Mouse (Mus musculus) neural tube, embryonic 11.5 days (tissue): Measurements from ENCODE around the gene Zp1. TPM values are rescaled to one million over a fixed set of nuclear protein-coding genes. Genes with fewer than 3 reads are reported as not detected.
A peak's percentile ranks its signal among the peaks of the same experiment; 100 is the strongest.

Source experiments
- ATAC-seq: fragments of 200-750 bp; cut with Nextera tagmentation; 2 replicates; pipeline ENCODE4 v1.8.0; 2017; ENCODE audit warnings: moderate number of reproducible peaks, mild to moderate bottlenecking, moderate TSS enrichment, moderate library complexity; ENCODE audit not compliant: insufficient read depth, low FRiP score, low TSS enrichment
- DNase-seq: peaks from one replicate; pipeline ENCODE4 v3.0.0-alpha.2; 2015; ENCODE audit warnings: low spot score
- H3K27ac ChIP-seq: fragments of 300-500 bp; sonication (generic); 2 replicates; pipeline ENCODE4 v1.5.1; 2014; ENCODE audit warnings: low read depth, mild to moderate bottlenecking, low read length
- H3K27me3 ChIP-seq: fragments of 300-500 bp; sonication (generic); 2 replicates; pipeline ENCODE4 v1.6.1; 2014; ENCODE audit warnings: mild to moderate bottlenecking, low read length, mixed read lengths; ENCODE audit not compliant: control insufficient read depth, insufficient read depth
- H3K36me3 ChIP-seq: fragments of 300-500 bp; sonication (generic); 2 replicates; pipeline ENCODE4 v1.6.1; 2014; ENCODE audit warnings: mild to moderate bottlenecking, low read length, moderate library complexity, mixed read lengths; ENCODE audit not compliant: control insufficient read depth, insufficient read depth
- H3K4me1 ChIP-seq: fragments of 300-500 bp; sonication (generic); 2 replicates; pipeline ENCODE4 v1.6.1; 2014; ENCODE audit warnings: low read length, mixed read lengths; ENCODE audit not compliant: control insufficient read depth, insufficient read depth
- H3K4me2 ChIP-seq: fragments of 300-500 bp; sonication (generic); 2 replicates; pipeline ENCODE4 v1.6.1; 2014; ENCODE audit warnings: low read depth, mild to moderate bottlenecking, moderate library complexity
- H3K4me3 ChIP-seq: fragments of 300-500 bp; sonication (generic); 2 replicates; pipeline ENCODE4 v1.5.1; 2014; ENCODE audit warnings: low read depth, low read length
- H3K9ac ChIP-seq: fragments of 300-500 bp; sonication (generic); 2 replicates; pipeline ENCODE4 v1.6.1; 2014; ENCODE audit warnings: mild to moderate bottlenecking, low read length
- H3K9me3 ChIP-seq: fragments of 300-500 bp; sonication (generic); 2 replicates; pipeline ENCODE4 v1.6.1; 2016; ENCODE audit warnings: low read length; ENCODE audit not compliant: control insufficient read depth
- WGBS: fragments of 180-500 bp; shearing (Covaris S2); extraction: QIAGEN DNeasy Blood & Tissue Kit; methylation state at CpG from one replicate; pipeline ENCODE4 v1.1.7; 2014; 5-methylcytosine and 5-hydroxymethylcytosine counted together
- polyA plus RNA-seq: library from polyadenylated mRNA; unstranded; fragments of >200 nt; fragmentation: Nextera tagmentation; extraction: Ambion mirVana; gene quantifications from 2 replicates; pipeline ENCODE4 v1.2.1, GENCODE M21; 2014

The Zp1 gene
- polyA plus RNA-seq, 1 experiment from 2014 or later, result not detected

DNA sequence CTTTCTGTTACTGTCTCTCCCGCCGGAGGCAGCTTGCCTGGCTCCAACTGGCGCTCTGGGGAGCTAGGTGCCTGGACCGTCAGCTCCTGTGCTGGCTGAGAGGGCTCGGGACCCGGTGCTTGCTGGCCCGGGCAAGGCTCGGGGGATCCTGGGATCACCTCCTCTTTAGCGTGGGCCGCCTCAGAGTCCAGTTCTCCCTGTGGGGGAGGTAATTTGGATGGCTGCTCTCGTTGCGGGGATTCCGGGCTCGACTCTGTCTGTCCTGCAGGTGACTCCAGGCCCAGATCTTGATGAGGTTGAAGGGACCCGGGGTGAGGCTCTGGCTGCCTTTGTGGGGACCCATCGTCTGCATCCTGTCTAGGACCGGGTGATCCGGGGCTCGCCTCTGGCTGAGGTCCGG, 28.0 kb upstream of the Zp1 start:
- H3K4me1 ChIP-seq, result peaks cover 18% of the 10 kb centered on the region
- 2% methylated on average over 20 of the region's 20 CpGs for WGBS
- H3K9ac ChIP-seq, result peak overlapping the region; percentile 76
- peak overlapping the region; percentile 100 for H3K4me2 ChIP-seq
- H3K4me3 ChIP-seq, result peak overlapping the region; percentile 82
- ATAC-seq (no peak), DNase-seq (no peak)
- H3K27ac ChIP-seq, result no peak overlapping the region
- peaks cover 6% of the 10 kb centered on the region for H3K36me3 ChIP-seq
- H3K9me3 ChIP-seq, result no peaks in the 10 kb centered on the region
- H3K27me3 ChIP-seq, result no peaks in the 10 kb centered on the region

DNA sequence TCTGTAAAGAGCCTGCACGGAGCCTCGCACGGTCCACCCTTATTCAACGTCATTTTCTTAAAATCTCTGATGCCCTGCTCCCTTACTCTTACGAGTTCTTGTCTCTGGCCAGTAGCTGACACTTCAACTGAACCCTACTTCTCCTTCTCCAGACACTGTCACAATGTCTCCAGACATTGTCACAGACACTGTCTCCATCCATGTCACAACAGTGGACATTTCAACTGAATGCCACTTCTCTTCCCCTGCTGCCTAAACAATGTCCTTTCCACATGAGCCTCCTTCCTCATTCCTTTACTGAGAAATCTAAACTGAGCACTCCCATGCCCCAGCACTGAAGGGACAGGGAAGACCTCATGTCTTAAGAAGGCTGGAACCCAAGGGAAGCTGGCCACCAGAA, 26.8 kb upstream of the Zp1 start:
- Histone ChIP-seq H3K4me2 (peak overlapping the region; percentile 100), H3K9ac (peak overlapping the region; percentile 76), H3K36me3 (peaks cover 11% of the 10 kb centered on the region), H3K27ac (no peak overlapping the region), H3K4me3 (peak overlapping the region; percentile 82), H3K27me3 (no peaks in the 10 kb centered on the region), H3K9me3 (no peaks in the 10 kb centered on the region), H3K4me1 (peaks cover 18% of the 10 kb centered on the region)
- ATAC-seq (no peak), DNase-seq (no peak)
- 93% methylated on average over 5 of the region's 5 CpGs for WGBS

DNA sequence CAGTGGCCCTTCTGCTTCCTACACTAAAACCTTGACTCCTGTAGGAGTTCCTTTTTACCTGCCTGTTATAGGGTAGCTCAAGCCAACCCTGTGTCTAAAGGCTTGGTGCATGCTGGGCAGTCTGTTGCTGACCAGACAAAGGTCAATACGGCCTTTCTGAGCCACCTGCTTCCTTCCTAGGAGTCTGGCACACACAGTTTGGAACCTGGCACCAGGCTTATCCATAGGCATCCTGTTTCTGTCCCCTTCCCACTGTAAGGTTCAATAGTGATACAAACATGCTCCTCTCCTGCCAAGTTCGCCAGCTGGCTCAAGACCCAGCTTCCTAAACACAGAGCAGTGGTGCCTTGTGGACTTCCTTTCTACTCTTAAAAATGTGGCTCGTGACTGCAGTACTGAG, 26.1 kb upstream of the Zp1 start:
- WGBS, result 86% methylated on average over 3 of the region's 3 CpGs
- no peak overlapping the region for H3K9ac ChIP-seq
- no peaks in the 10 kb centered on the region for H3K9me3 ChIP-seq
- H3K4me3 ChIP-seq, result no peak overlapping the region
- no peak overlapping the region; the same call in 1 of the 2 replicates for H3K4me2 ChIP-seq
- H3K27ac ChIP-seq, result no peak overlapping the region
- no peak for DNase-seq
- H3K4me1 ChIP-seq, result peaks cover 18% of the 10 kb centered on the region
- peaks cover 11% of the 10 kb centered on the region for H3K36me3 ChIP-seq
- H3K27me3 ChIP-seq, result no peaks in the 10 kb centered on the region
- no peak for ATAC-seq

DNA sequence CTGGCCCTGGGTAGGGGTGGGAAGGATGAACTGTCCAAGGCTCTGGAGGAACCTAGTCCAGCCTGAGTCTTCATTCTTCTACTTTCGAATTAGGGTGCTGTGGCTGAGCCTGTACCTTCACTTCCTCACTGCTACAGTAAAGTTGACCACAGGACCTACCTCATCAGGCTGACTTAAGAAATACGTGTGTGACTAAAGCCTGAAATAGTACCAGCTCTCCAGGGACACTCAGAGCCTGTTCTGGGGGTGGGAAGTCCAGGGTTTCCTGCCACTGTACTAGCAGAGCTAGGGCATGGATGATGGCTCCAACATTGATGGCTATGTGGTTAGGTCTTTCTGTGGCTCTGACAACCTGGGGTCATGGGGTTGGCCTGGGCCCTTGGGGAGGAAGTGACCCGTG, 23.5 kb upstream of the Zp1 start:
- no peak overlapping the region for H3K27ac ChIP-seq
- no peak overlapping the region for H3K4me3 ChIP-seq
- H3K27me3 ChIP-seq, result no peaks in the 10 kb centered on the region
- H3K9ac ChIP-seq, result no peak overlapping the region
- H3K4me2 ChIP-seq, result no peak overlapping the region
- ATAC-seq, result no peak
- 83% methylated on average over 3 of the region's 3 CpGs for WGBS
- peaks cover 11% of the 10 kb centered on the region for H3K36me3 ChIP-seq
- DNase-seq, result no peak
- no peaks in the 10 kb centered on the region for H3K9me3 ChIP-seq
- peaks cover 18% of the 10 kb centered on the region for H3K4me1 ChIP-seq

DNA sequence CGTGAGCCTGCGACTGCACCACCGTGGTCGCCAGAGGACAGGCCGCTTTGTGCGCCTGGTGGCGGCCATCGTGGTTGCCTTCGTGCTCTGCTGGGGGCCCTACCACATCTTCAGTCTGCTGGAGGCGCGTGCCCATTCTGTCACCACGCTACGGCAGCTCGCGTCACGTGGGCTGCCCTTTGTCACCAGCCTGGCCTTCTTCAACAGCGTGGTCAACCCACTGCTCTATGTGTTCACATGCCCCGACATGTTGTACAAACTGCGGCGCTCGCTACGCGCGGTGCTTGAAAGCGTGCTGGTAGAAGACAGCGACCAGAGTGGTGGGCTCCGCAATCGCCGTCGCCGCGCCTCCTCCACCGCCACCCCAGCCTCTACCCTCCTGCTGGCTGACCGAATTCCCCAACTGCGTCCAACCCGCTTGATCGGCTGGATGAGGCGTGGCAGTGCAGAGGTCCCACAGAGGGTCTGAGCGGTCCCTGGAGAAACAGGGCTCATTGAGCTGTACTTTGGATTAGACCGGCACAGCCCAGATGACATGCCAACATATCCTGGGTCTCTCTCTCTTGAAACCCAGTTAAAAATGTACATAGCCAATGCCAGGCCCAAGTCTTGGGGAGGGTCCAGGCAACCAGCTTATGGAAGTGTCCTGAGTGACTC, 20.5 kb upstream of the Zp1 start:
- H3K4me3 ChIP-seq, result peak overlapping the region; percentile 31
- peak; percentile 74 for DNase-seq
- peak overlapping the region; percentile 50; the same call in 1 of the 2 replicates for H3K27ac ChIP-seq
- peak overlapping the region; percentile 66 for H3K9ac ChIP-seq
- ATAC-seq, result peak; percentile 84
- peak overlapping the region; percentile 75 for H3K4me2 ChIP-seq
- H3K27me3 ChIP-seq, result no peaks in the 10 kb centered on the region
- peaks cover 11% of the 10 kb centered on the region for H3K36me3 ChIP-seq
- H3K4me1 ChIP-seq, result no peaks in the 10 kb centered on the region; the same call in 1 of the 2 replicates
- 1% methylated on average over 40 of the region's 40 CpGs for WGBS
- no peaks in the 10 kb centered on the region for H3K9me3 ChIP-seq

DNA sequence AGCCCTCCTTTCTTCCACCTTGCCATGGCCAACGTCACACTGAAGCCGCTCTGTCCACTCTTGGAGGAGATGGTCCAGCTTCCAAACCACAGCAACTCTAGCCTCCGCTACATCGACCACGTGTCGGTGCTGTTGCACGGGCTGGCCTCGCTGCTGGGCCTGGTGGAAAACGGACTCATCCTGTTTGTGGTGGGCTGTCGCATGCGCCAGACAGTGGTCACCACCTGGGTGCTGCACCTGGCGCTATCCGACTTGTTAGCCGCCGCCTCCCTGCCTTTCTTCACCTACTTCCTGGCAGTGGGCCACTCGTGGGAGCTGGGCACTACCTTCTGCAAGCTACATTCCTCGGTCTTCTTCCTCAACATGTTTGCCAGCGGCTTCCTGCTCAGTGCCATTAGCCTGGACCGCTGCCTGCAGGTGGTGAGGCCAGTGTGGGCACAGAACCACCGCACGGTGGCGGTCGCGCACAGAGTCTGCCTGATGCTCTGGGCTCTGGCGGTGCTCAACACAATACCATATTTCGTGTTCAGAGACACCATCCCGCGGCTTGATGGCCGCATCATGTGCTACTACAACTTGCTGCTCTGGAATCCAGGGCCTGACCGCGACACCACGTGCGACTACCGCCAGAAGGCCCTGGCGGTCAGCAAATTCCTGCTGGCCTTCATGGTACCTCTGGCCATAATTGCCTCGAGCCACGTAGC, 19.8 kb upstream of the Zp1 start:
- peak overlapping the region; percentile 66 for H3K9ac ChIP-seq
- 17% methylated on average over 37 of the region's 37 CpGs for WGBS
- H3K36me3 ChIP-seq, result peaks cover 10% of the 10 kb centered on the region
- no peaks in the 10 kb centered on the region for H3K27me3 ChIP-seq
- DNase-seq (peak; percentile 90), ATAC-seq (peak; percentile 96)
- H3K9me3 ChIP-seq, result no peaks in the 10 kb centered on the region
- no peaks in the 10 kb centered on the region; the same call in 1 of the 2 replicates for H3K4me1 ChIP-seq
- H3K4me3 ChIP-seq, result peak overlapping the region; percentile 31
- H3K27ac ChIP-seq, result peak overlapping the region; percentile 50; the same call in 1 of the 2 replicates
- H3K4me2 ChIP-seq, result peak overlapping the region; percentile 75

DNA sequence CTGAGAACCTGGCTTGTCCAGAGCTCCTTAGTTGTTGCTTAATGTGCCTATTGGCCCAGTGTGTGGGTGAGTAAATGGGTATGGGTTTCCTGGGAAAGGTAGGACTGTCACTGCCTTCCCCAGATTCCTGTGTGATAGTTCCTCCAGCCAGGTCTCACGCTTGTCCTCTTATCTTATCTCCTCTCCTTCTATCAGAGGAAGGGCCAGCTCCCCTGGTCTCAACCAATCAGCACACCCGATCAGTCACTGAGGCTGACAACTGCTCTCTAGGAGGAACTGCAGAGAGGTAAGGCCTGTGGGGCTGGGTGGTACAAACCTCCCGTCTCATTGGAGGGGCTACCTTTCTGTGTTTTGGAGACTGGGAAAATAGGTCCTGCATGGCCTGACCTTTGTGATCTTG, 18.3 kb upstream of the Zp1 start:
- no peaks in the 10 kb centered on the region for H3K27me3 ChIP-seq
- H3K36me3 ChIP-seq, result peaks cover 8% of the 10 kb centered on the region
- WGBS, result 58% methylated on average over 3 of the region's 3 CpGs
- H3K27ac ChIP-seq, result no peak overlapping the region
- DNase-seq (no peak), ATAC-seq (no peak)
- no peaks in the 10 kb centered on the region for H3K9me3 ChIP-seq
- H3K4me2 ChIP-seq, result no peak overlapping the region
- no peak overlapping the region for H3K9ac ChIP-seq
- H3K4me3 ChIP-seq, result no peak overlapping the region
- H3K4me1 ChIP-seq, result no peaks in the 10 kb centered on the region; the same call in 1 of the 2 replicates

DNA sequence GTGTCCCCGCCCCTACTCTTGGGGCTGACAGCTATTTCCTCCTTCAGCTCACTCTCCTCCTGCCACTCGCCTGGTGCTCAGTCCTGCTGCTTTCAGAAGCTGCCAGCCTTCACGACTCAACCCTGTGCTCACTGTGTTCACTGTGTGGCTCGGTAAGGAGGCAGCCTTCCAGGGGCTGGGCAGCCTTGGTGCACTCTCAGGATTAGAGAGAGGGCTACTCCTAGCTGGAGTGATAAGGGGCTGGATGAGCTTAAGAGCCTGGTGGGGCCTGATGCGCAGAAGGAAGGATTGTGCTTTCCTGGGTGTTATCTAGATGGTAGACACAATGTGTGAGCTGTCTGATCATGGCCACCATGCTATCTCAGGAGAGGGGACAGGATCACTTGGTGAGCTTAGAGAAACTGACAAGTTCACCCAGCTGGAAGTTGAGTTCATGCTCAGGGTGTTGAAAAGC, 16.7 kb upstream of the Zp1 start, which contains the start of gene Ptgdr2:
Gene Ptgdr2 (plus strand): TSS at position 51 of the 454 bp plus-strand sequence.
- no peak for DNase-seq
- Histone ChIP-seq H3K4me1 (no peaks in the 10 kb centered on the region; the same call in 1 of the 2 replicates), H3K9ac (no peak within 1 kb of the TSS), H3K27ac (no peak within 1 kb of the TSS), H3K9me3 (no peaks in the 10 kb centered on the region), H3K36me3 (no peaks in the 10 kb centered on the region), H3K27me3 (no peaks in the 10 kb centered on the region), H3K4me3 (no peak within 1 kb of the TSS), H3K4me2 (no peak within 1 kb of the TSS)
- ATAC-seq, result no peak
- WGBS, result 63% methylated on average over 5 of the region's 5 CpGs
